Mouse (Mus musculus): ENCODE results near the gene Ift81. TPM values are rescaled to one million over a fixed set of nuclear protein-coding genes. Genes with fewer than 3 reads are reported as not detected.
"Not testable (repeated sequence)": the region's sequence is repeated elsewhere in the genome, so short reads cannot be mapped to it uniquely, and the experiment has no call there.

Gene Ift81
- polyA plus RNA-seq (2012; ENCODE audit: insufficient read depth, insufficient read length, missing spikeins): 7.7 and 8.5 TPM in 2 replicates

- Histone ChIP-seq H3K27ac (ENCODE audit: insufficient read depth, low read depth, low read length) (no peak within 1 kb of the TSS), H3K4me3 (ENCODE audit: insufficient read depth, low read length) (peak within 1 kb of the TSS; percentile 61), H3K4me1 (ENCODE audit: control insufficient read depth, insufficient read depth, low read length) (peaks cover 3% of the 10 kb centered on the region; the same call in 1 of the 2 replicates)
- no peak for TF ChIP-seq POLR2A (IDR thresholded peaks at IDR 0.05; ENCODE audit: borderline replicate concordance, low read depth, low read length)
- TF ChIP-seq CTCF (IDR thresholded peaks at IDR 0.05; ENCODE audit: low read depth, low read length): no peak
These were observed at the start of gene Ift81 for GRCm38 (mm10) chr5:122613908-122614732. Ift81 (minus strand) TSS chr5:122614518.

- H3K27ac ChIP-seq (ENCODE audit: insufficient read depth, low read depth, low read length): no peak overlapping the region
- TF ChIP-seq POLR2A (IDR thresholded peaks at IDR 0.05; ENCODE audit: borderline replicate concordance, low read depth, low read length) (no peak), CTCF (IDR thresholded peaks at IDR 0.05; ENCODE audit: low read depth, low read length) (no peak)
These were observed 48.2 kb upstream of the Ift81 start for GRCm38 (mm10) chr5:122662501-122662900.

GRCm38 (mm10) chr5:122656808-122657207, 42.5 kb upstream of the Ift81 start:
- no peak overlapping the region for H3K4me3 ChIP-seq (ENCODE audit: insufficient read depth, low read length)
- TF ChIP-seq CTCF (IDR thresholded peaks at IDR 0.05; ENCODE audit: low read depth, low read length) (no peak), POLR2A (IDR thresholded peaks at IDR 0.05; ENCODE audit: borderline replicate concordance, low read depth, low read length) (no peak)
- no peaks in the 10 kb centered on the region for H3K4me1 ChIP-seq (ENCODE audit: control insufficient read depth, insufficient read depth, low read length)
- no peak overlapping the region for H3K27ac ChIP-seq (ENCODE audit: insufficient read depth, low read depth, low read length)

More at GRCm38 (mm10) chr5:122662501-122662900, 48.2 kb upstream of the Ift81 start:
- no peak overlapping the region for H3K4me3 ChIP-seq (ENCODE audit: insufficient read depth, low read length)
- H3K4me1 ChIP-seq (ENCODE audit: control insufficient read depth, insufficient read depth, low read length): no peaks in the 10 kb centered on the region

GRCm38 (mm10) chr5:122654268-122654573, 39.9 kb upstream of the Ift81 start:
- Histone ChIP-seq H3K4me3 (ENCODE audit: insufficient read depth, low read length) (no peak overlapping the region), H3K27ac (ENCODE audit: insufficient read depth, low read depth, low read length) (no peak overlapping the region), H3K4me1 (ENCODE audit: control insufficient read depth, insufficient read depth, low read length) (peaks cover 5% of the 10 kb centered on the region; the same call in 1 of the 2 replicates)
- no peak for TF ChIP-seq CTCF (IDR thresholded peaks at IDR 0.05; ENCODE audit: low read depth, low read length)
- no peak for TF ChIP-seq POLR2A (IDR thresholded peaks at IDR 0.05; ENCODE audit: borderline replicate concordance, low read depth, low read length)

GRCm38 (mm10) chr5:122653446-122654267, 39.3 kb upstream of the Ift81 start:
- no peak overlapping the region for H3K27ac ChIP-seq (ENCODE audit: insufficient read depth, low read depth, low read length)
- H3K4me3 ChIP-seq (ENCODE audit: insufficient read depth, low read length): no peak overlapping the region
- TF ChIP-seq POLR2A (IDR thresholded peaks at IDR 0.05; ENCODE audit: borderline replicate concordance, low read depth, low read length): no peak
- no peak for TF ChIP-seq CTCF (IDR thresholded peaks at IDR 0.05; ENCODE audit: low read depth, low read length)
- peaks cover 5% of the 10 kb centered on the region; the same call in 1 of the 2 replicates for H3K4me1 ChIP-seq (ENCODE audit: control insufficient read depth, insufficient read depth, low read length)

- TF ChIP-seq POLR2A (IDR thresholded peaks at IDR 0.05; ENCODE audit: borderline replicate concordance, low read depth, low read length): no peak
- no peak overlapping the region for H3K27ac ChIP-seq (ENCODE audit: insufficient read depth, low read depth, low read length)
- peaks cover 5% of the 10 kb centered on the region; the same call in 1 of the 2 replicates for H3K4me1 ChIP-seq (ENCODE audit: control insufficient read depth, insufficient read depth, low read length)
- H3K4me3 ChIP-seq (ENCODE audit: insufficient read depth, low read length): no peak overlapping the region
These were observed 38.8 kb upstream of the Ift81 start for GRCm38 (mm10) chr5:122653112-122653445.

- Histone ChIP-seq H3K4me3 (ENCODE audit: insufficient read depth, low read length) (no peak overlapping the region), H3K27ac (ENCODE audit: insufficient read depth, low read depth, low read length) (no peak overlapping the region), H3K4me1 (ENCODE audit: control insufficient read depth, insufficient read depth, low read length) (peaks cover 5% of the 10 kb centered on the region; the same call in 1 of the 2 replicates)
- TF ChIP-seq POLR2A (IDR thresholded peaks at IDR 0.05; ENCODE audit: borderline replicate concordance, low read depth, low read length) (no peak), CTCF (IDR thresholded peaks at IDR 0.05; ENCODE audit: low read depth, low read length) (no peak)
These were observed 38.2 kb upstream of the Ift81 start for GRCm38 (mm10) chr5:122652506-122652905.

- Histone ChIP-seq H3K4me1 (ENCODE audit: control insufficient read depth, insufficient read depth, low read length) (peaks cover 9% of the 10 kb centered on the region; the same call in 1 of the 2 replicates), H3K27ac (ENCODE audit: insufficient read depth, low read depth, low read length) (peak overlapping the region; percentile 0; the same call in 1 of the 2 replicates), H3K4me3 (ENCODE audit: insufficient read depth, low read length) (no peak overlapping the region)
- TF ChIP-seq CTCF (IDR thresholded peaks at IDR 0.05; ENCODE audit: low read depth, low read length) (0 out of 2 replicates have a peak, but pooled peaks have one; percentile 7), POLR2A (IDR thresholded peaks at IDR 0.05; ENCODE audit: borderline replicate concordance, low read depth, low read length) (no peak)
These were observed 35.8 kb upstream of the Ift81 start for GRCm38 (mm10) chr5:122650100-122650499.

GRCm38 (mm10) chr5:122649264-122649663, 34.9 kb upstream of the Ift81 start:
- no peak for TF ChIP-seq POLR2A (IDR thresholded peaks at IDR 0.05; ENCODE audit: borderline replicate concordance, low read depth, low read length)
- no peak for TF ChIP-seq CTCF (IDR thresholded peaks at IDR 0.05; ENCODE audit: low read depth, low read length)
- Histone ChIP-seq H3K27ac (ENCODE audit: insufficient read depth, low read depth, low read length) (no peak overlapping the region), H3K4me3 (ENCODE audit: insufficient read depth, low read length) (no peak overlapping the region), H3K4me1 (ENCODE audit: control insufficient read depth, insufficient read depth, low read length) (peaks cover 9% of the 10 kb centered on the region; the same call in 1 of the 2 replicates)

- H3K4me1 ChIP-seq (ENCODE audit: control insufficient read depth, insufficient read depth, low read length): peaks cover 14% of the 10 kb centered on the region; the same call in 1 of the 2 replicates
- H3K4me3 ChIP-seq (ENCODE audit: insufficient read depth, low read length); H3K27ac ChIP-seq (ENCODE audit: insufficient read depth, low read depth, low read length): not testable (repeated sequence)
These were observed 33.6 kb upstream of the Ift81 start for GRCm38 (mm10) chr5:122647952-122648374.
